Mouse (Mus musculus) kidney, adult 2 months (tissue): ENCODE results near the gene Ino80d.

Experiments used
- CTCF ChIP-seq: fragments of 200-500 bp; conservative IDR thresholded peaks from 2 replicates; pipeline ENCODE4 v1.5.1; 2011; ENCODE audit warnings: low read depth, mild to moderate bottlenecking, control low read depth, low read length, moderate library complexity, mixed read lengths; ENCODE audit not compliant: insufficient read depth, insufficient read length
- POLR2A ChIP-seq: fragments of 200-500 bp; IDR thresholded peaks from one replicate; pipeline ENCODE4 v1.6.1; 2011; ENCODE audit warnings: low read depth, low read length, control low read depth

- no peak for TF ChIP-seq POLR2A
- no peak for TF ChIP-seq CTCF
Measured at GRCm38 (mm10) chr1:63055386-63055785, 59.1 kb downstream of the Ino80d start.
